Mouse (Mus musculus) heart, embryonic 16.5 days (tissue): ENCODE results near the gene Rab11b. TPM values are rescaled to one million over a fixed set of nuclear protein-coding genes. Genes with fewer than 3 reads are reported as not detected.
A peak's percentile ranks its signal among the peaks of the same experiment; 100 is the strongest.
"Not testable (repeated sequence)": the region's sequence is repeated elsewhere in the genome, so short reads cannot be mapped to it uniquely, and the experiment has no call there.

Experiments used
- ATAC-seq: fragments of 200-750 bp; cut with Nextera tagmentation; replicated peaks from 2 replicates; pipeline ENCODE4 v1.8.0; 2017; ENCODE audit warnings: moderate number of reproducible peaks; ENCODE audit not compliant: insufficient read depth, low FRiP score; ENCODE audit errors: extremely low read depth
- H3K27ac ChIP-seq: fragments of 300-500 bp; sonication (generic); 2 replicates; pipeline ENCODE4 v1.5.1; 2014; ENCODE audit warnings: mild to moderate bottlenecking, low read length, control low read depth, moderate library complexity
- H3K27me3 ChIP-seq: fragments of 300-500 bp; sonication (generic); 2 replicates; pipeline ENCODE4 v1.6.1; 2014; ENCODE audit warnings: low read length, mixed read lengths; ENCODE audit not compliant: control insufficient read depth, insufficient read depth
- H3K36me3 ChIP-seq: fragments of 300-500 bp; sonication (generic); 2 replicates; pipeline ENCODE4 v1.6.1; 2014; ENCODE audit not compliant: control insufficient read depth, insufficient read depth
- H3K4me1 ChIP-seq: fragments of 300-500 bp; sonication (generic); 2 replicates; pipeline ENCODE4 v1.6.1; 2014; ENCODE audit warnings: low read length, mixed read lengths; ENCODE audit not compliant: control insufficient read depth, insufficient read depth
- H3K4me2 ChIP-seq: fragments of 300-500 bp; sonication (generic); 2 replicates; pipeline ENCODE4 v1.6.1; 2014; ENCODE audit warnings: low read depth, mild to moderate bottlenecking, control low read depth, low read length
- H3K4me3 ChIP-seq: fragments of 300-500 bp; sonication (generic); 2 replicates; pipeline ENCODE4 v1.5.1; 2014; ENCODE audit warnings: mild to moderate bottlenecking, control low read depth, low read length
- H3K9ac ChIP-seq: fragments of 300-500 bp; sonication (generic); 2 replicates; pipeline ENCODE4 v1.6.1; 2014; ENCODE audit warnings: low read length, control low read depth
- H3K9me3 ChIP-seq: fragments of 300-500 bp; sonication (generic); replicated peaks from 2 replicates; pipeline ENCODE4 v1.6.1; 2016; ENCODE audit warnings: low read length; ENCODE audit not compliant: control insufficient read depth
- WGBS: fragments of 180-500 bp; shearing (Covaris S2); extraction: QIAGEN DNeasy Blood & Tissue Kit; methylation state at CpG from one replicate; pipeline ENCODE4 v1.1.7; 2014; 5-methylcytosine and 5-hydroxymethylcytosine counted together
- polyA plus RNA-seq: library from polyadenylated mRNA; unstranded; fragments of >200 nt; fragmentation: Nextera tagmentation; extraction: Ambion mirVana; gene quantifications from 2 replicates; pipeline ENCODE4 v1.2.1, GENCODE M21; 2015

Gene Rab11b
- polyA plus RNA-seq, 1 experiment from 2014 or later, result 304 TPM

- WGBS, result 48% methylated on average over 9 of the region's 9 CpGs
- not testable (repeated sequence) for H3K4me2 ChIP-seq, H3K4me3 ChIP-seq, ATAC-seq, H3K27ac ChIP-seq, H3K36me3 ChIP-seq, H3K9ac ChIP-seq, H3K9me3 ChIP-seq, H3K4me1 ChIP-seq, H3K27me3 ChIP-seq
Measured at GRCm38 (mm10) chr17:33732556-33733083, 27.7 kb downstream of the Rab11b start.

- H3K27me3 ChIP-seq, result no peaks in the 10 kb centered on the region
- WGBS, result 56% methylated on average over 2 of the region's 2 CpGs
- H3K27ac ChIP-seq, result no peak overlapping the region
- peaks cover 2% of the 10 kb centered on the region; the same call in 1 of the 2 replicates for H3K4me1 ChIP-seq
- no peak overlapping the region for H3K4me2 ChIP-seq
- ATAC-seq, result no peak
- no peak overlapping the region for H3K4me3 ChIP-seq
- H3K9ac ChIP-seq, result no peak overlapping the region
- no peaks in the 10 kb centered on the region for H3K9me3 ChIP-seq
- H3K36me3 ChIP-seq, result no peaks in the 10 kb centered on the region
Measured at GRCm38 (mm10) chr17:33729215-33729614, 31.1 kb downstream of the Rab11b start.

- Histone ChIP-seq H3K4me3 (no peak overlapping the region), H3K9ac (no peak overlapping the region), H3K36me3 (no peaks in the 10 kb centered on the region), H3K27me3 (no peaks in the 10 kb centered on the region), H3K4me1 (peaks cover 2% of the 10 kb centered on the region; the same call in 1 of the 2 replicates), H3K4me2 (no peak overlapping the region), H3K9me3 (no peaks in the 10 kb centered on the region), H3K27ac (no peak overlapping the region)
- WGBS, result 74% methylated on average over 2 of the region's 2 CpGs
- no peak for ATAC-seq
Measured at GRCm38 (mm10) chr17:33728396-33728795, 31.9 kb downstream of the Rab11b start.

- Histone ChIP-seq H3K4me2 (no peak overlapping the region), H3K4me1 (0 out of 2 replicates have a peak, but pooled peaks cover 2% of the 10 kb centered on the region), H3K9me3 (no peaks in the 10 kb centered on the region), H3K27ac (no peak overlapping the region), H3K4me3 (no peak overlapping the region), H3K9ac (no peak overlapping the region), H3K36me3 (no peaks in the 10 kb centered on the region), H3K27me3 (no peaks in the 10 kb centered on the region)
- 87% methylated on average over 7 of the region's 7 CpGs for WGBS
- no peak for ATAC-seq
Measured at GRCm38 (mm10) chr17:33719736-33720378, 40.5 kb downstream of the Rab11b start.

GRCm38 (mm10) chr17:33718944-33719725 is 41.2 kb downstream of the Rab11b start:
- peak overlapping the region; percentile 18; the same call in 1 of the 2 replicates for H3K27ac ChIP-seq
- no peak for ATAC-seq
- H3K27me3 ChIP-seq, result no peaks in the 10 kb centered on the region
- peak overlapping the region; percentile 87 for H3K4me2 ChIP-seq
- no peak overlapping the region; the same call in 1 of the 2 replicates for H3K9ac ChIP-seq
- 0 out of 2 replicates have a peak, but pooled peaks cover 2% of the 10 kb centered on the region for H3K4me1 ChIP-seq
- H3K36me3 ChIP-seq, result no peaks in the 10 kb centered on the region
- 45% methylated on average over 10 of the region's 10 CpGs for WGBS
- peak overlapping the region; percentile 91 for H3K4me3 ChIP-seq
- no peaks in the 10 kb centered on the region for H3K9me3 ChIP-seq

- Histone ChIP-seq H3K36me3 (no peaks in the 10 kb centered on the region), H3K4me3 (peak within 1 kb of the TSS; percentile 91), H3K9ac (peak within 1 kb of the TSS; percentile 89), H3K27me3 (no peaks in the 10 kb centered on the region), H3K4me2 (peak within 1 kb of the TSS; percentile 87), H3K27ac (peak within 1 kb of the TSS; percentile 33; the same call in 1 of the 2 replicates), H3K9me3 (no peaks in the 10 kb centered on the region), H3K4me1 (0 out of 2 replicates have a peak, but pooled peaks cover 2% of the 10 kb centered on the region)
- peak; percentile 100 for ATAC-seq
- WGBS, result under 1% methylated on average over 46 of the region's 46 CpGs
Measured at GRCm38 (mm10) chr17:33718384-33718881, 41.9 kb downstream of the Rab11b start, which contains the start of gene March2. TSS of gene March2 (minus strand) at chr17:33718670.

GRCm38 (mm10) chr17:33717982-33718381 is 42.3 kb downstream of the Rab11b start:
- peak overlapping the region; percentile 87 for H3K4me2 ChIP-seq
- H3K36me3 ChIP-seq, result no peaks in the 10 kb centered on the region
- H3K4me1 ChIP-seq, result 0 out of 2 replicates have a peak, but pooled peaks cover 2% of the 10 kb centered on the region
- H3K4me3 ChIP-seq, result peak overlapping the region; percentile 91
- H3K27me3 ChIP-seq, result no peaks in the 10 kb centered on the region
- no peak for ATAC-seq
- H3K27ac ChIP-seq, result 0 out of 2 replicates have a peak overlapping the region, but pooled peaks have one; percentile 33
- 7% methylated on average over 8 of the region's 8 CpGs for WGBS
- H3K9me3 ChIP-seq, result no peaks in the 10 kb centered on the region
- peak overlapping the region; percentile 89 for H3K9ac ChIP-seq

GRCm38 (mm10) chr17:33717246-33717645 is 43.1 kb downstream of the Rab11b start:
- no peak for ATAC-seq
- Histone ChIP-seq H3K9ac (no peak overlapping the region), H3K4me1 (0 out of 2 replicates have a peak, but pooled peaks cover 2% of the 10 kb centered on the region), H3K4me2 (no peak overlapping the region), H3K36me3 (no peaks in the 10 kb centered on the region), H3K27ac (no peak overlapping the region), H3K4me3 (no peak overlapping the region), H3K27me3 (no peaks in the 10 kb centered on the region), H3K9me3 (no peaks in the 10 kb centered on the region)
- WGBS, result 100% methylated on average over 1 of the region's 1 CpGs
